Mouse (Mus musculus) CD4-positive, CD25-positive, alpha-beta regulatory T cell, adult 2 months (primary cell): ENCODE results near the gene Slc35b2.
A peak's percentile ranks its signal among the peaks of the same experiment; 100 is the strongest.

Experiments
- DNase-seq: peaks from one replicate; pipeline ENCODE4 v3.0.0-alpha.2; 2012; ENCODE audit warnings: low read depth, low spot score

Slc35b2 gene

DNA sequence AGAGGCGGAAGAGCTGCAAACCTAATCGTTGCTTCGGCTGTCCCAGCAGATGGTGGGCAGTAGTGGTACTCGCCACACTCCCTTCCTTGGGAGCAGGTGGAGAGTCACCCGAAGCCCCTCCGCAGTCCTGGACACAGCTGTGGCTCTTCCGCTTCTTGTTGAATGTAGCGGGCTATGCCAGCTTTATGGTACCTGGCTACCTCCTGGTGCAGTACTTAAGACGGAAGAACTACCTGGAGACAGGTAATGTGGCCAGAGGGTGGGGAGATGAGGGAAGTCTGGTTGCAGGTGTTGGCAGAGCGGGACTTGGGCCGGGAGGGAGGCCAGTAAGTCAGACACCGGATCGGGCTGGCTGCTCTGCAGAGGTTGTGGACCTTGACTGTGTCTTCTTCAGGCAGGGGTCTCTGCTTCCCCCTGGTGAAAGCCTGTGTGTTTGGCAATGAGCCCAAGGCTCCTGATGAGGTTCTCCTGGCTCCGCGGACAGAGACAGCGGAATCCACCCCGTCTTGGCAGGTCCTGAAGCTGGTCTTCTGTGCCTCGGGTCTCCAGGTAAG, 934 bp downstream of the Slc35b2 start:
- no peak for DNase-seq

- DNase-seq, result no peak
Observed at GRCm38 (mm10) chr17:45565103-45565502, 1.4 kb downstream of the Slc35b2 start.

DNA sequence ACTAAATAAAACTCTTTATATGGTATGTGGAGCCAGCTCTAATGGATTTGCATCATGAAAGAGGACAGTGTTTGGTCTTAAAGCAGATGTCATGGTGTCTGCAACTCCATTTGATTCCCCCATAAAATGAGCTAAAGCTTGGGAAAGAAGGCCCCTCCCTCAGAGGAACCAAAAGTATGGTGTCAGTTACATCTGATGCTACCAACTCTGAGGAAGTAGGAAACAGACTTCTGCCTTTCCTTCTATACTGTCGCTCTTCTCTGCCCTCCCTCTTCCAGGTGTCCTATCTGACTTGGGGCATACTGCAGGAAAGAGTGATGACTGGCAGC, 2.3 kb downstream of the Slc35b2 start:
- DNase-seq, result no peak

DNA sequence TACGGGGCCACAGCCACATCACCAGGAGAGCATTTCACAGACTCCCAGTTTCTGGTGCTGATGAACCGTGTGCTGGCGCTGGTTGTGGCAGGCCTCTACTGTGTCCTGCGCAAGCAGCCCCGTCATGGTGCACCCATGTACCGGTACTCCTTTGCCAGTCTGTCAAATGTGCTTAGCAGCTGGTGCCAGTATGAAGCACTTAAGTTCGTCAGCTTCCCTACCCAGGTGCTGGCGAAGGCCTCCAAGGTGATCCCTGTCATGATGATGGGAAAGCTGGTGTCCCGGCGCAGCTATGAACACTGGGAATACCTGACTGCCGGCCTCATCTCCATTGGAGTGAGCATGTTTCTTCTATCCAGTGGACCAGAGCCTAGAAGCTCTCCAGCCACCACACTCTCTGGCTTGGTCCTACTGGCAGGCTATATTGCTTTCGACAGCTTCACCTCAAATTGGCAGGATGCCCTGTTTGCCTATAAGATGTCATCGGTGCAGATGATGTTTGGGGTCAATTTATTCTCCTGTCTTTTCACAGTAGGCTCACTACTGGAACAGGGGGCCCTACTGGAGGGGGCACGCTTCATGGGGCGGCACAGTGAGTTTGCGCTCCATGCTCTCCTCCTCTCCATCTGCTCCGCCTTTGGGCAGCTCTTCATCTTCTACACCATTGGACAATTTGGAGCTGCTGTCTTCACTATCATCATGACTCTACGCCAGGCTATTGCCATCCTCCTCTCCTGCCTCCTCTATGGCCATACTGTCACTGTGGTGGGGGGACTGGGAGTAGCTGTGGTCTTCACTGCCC, 2.9 kb downstream of the Slc35b2 start:
- DNase-seq, result no peak

- no peak for DNase-seq
Observed at GRCm38 (mm10) chr17:45567162-45567601, 3.5 kb downstream of the Slc35b2 start.

DNA sequence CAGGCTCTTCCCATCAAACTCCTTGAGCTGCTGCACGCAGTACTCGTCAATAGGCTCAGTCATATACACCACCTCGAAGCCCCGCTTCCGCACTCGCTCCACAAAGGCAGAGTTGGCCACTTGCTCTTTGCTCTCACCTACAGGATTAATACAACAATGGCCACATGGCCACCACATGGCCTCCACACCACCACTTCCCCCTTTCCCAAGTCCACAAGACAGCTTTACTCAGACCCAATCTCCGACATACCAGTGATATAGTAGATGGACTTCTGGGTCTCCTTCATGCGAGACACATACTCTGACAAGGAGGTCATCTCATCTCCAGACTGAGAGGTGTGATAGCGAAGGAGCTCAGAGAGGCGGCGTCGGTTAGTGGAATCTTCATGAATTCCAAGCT, 5.3 kb downstream of the Slc35b2 start:
- peak; percentile 26 for DNase-seq

DNA sequence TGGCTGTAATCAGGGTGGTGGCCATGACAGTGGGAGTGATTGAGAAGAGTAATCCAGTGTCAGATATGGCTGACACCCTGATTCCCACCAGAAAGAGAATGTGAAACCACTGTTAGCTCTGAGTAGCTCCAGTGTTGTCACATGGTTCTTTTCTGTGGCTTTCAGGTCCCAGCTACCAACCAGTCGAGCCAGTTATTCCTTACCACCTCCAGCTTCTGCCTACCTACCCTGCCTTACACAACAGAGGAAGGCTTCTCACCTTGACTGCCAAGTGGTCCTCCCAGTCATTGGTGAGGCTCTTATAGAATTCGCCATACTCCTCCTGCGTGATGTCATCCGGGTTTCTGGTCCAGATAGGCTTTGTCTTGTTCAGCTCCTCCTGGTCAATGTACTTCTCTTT, 6.3 kb downstream of the Slc35b2 start:
- peak; percentile 42 for DNase-seq

- DNase-seq, result peak; percentile 86
Observed at GRCm38 (mm10) chr17:45572103-45573086, 8.7 kb downstream of the Slc35b2 start.

- DNase-seq, result peak; percentile 99
Observed at GRCm38 (mm10) chr17:45573087-45573779, 9.6 kb downstream of the Slc35b2 start, which contains the start of gene Hsp90ab1. Hsp90ab1 (minus strand) TSS chr17:45573271.

DNA sequence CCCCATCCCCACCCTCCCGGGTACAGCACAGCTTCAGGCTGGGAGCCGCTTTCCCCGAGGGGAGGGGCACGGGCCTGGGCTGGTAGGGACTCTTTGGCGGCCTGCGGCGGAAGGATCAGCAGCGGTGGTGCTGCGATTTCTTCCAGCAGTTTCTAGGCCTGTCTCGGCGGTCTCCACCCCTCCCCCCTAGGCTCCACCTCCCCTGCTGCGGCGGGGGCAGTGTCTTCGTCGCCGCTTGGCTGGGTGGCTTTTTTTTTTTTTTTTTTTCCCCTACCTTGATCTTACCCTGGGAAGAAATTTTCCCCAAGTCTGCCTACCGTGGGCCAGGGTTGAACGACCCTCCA, 10.1 kb downstream of the Slc35b2 start:
- peak; percentile 98 for DNase-seq

DNA sequence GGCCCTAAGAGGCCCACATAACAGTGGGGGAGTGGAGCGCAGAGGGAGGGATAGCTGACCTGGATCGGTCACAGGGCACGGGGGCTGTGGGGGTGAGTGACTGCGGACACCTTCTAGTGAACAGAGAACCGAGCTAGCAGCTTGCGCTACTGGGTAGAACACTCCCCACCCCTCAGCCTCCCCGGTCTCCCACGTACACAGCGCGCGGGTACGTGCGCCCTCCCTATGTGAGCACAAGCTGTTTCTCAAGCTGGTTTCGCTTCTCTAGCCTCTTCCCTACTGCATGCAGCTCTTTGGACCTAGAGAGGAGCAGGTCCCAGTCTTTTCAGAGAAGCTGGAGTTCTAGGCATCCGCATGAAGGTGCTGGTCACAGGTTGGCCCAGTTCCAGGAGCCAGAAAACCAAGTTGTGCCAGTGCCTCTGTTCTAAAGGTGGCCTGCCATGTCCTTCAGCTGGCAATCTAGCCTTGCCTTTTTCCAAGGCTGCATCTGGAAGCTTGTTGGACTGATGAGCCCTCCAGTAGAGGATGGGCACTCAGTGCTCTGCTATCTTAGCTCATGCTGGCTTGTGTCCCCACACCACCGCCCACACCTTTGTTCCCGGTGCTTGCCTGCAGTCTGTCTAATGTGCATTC, 10.6 kb downstream of the Slc35b2 start:
- DNase-seq, result peak; percentile 87

DNA sequence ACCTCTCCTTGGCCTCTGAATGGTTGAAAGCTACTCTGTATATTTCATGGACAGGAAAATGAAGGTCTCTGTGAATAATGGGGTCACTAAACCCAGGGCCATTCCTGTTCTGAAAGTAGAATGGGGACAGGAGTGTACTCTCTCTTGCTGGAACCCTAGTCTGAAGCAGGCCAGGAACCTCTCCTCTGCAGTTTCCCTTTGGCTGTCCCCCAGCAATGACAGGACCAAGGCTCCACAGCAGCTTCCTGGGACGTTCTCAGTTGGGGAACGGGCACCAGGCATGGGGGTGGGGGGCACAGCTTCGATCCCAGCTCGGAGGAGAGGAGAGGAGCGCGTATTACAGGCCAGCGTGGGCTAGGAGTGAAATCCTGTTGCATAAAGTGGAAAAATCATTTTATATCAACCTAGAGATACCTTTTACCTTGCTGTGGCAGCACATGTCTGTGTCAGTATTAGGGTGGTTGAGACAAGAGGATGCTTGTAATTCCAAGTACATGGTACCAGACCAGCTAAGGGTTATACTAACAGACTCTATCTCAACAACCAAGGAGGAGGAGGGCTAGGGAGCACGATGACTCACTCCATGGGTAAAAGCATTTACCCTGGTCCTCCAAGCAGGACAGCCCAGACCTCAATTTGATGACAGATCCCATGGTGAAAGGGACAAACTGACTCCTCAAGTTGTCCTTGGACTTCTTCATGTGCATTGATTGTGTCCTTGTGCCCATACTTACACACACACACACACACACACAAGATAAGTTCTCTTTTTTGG, 11.6 kb downstream of the Slc35b2 start:
- no peak for DNase-seq

GRCm38 (mm10) chr17:45578242-45578641, 14.6 kb downstream of the Slc35b2 start:
- DNase-seq, result no peak

GRCm38 (mm10) chr17:45578843-45579242, 15.2 kb downstream of the Slc35b2 start:
- DNase-seq, result peak; percentile 73

DNA sequence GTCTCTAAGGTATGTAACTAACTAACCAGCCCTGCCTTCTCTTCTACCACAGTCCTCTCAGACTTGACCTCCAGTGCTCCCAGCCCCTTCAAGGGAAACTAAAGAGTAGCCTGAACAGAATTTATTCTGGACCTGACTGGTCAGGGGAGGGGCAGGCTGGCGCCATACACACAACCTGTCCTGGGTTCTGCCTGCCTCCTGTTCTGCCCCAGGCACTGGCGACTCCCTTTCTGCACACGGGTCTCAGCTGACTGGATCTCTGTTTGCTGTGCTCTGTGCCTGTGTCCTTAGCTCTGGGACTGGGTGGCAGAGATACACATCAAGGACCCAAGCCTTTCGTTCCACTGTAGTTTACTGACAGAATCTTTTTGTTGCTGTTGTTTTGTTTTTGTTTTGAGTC, 15.9 kb downstream of the Slc35b2 start:
- no peak for DNase-seq

DNA sequence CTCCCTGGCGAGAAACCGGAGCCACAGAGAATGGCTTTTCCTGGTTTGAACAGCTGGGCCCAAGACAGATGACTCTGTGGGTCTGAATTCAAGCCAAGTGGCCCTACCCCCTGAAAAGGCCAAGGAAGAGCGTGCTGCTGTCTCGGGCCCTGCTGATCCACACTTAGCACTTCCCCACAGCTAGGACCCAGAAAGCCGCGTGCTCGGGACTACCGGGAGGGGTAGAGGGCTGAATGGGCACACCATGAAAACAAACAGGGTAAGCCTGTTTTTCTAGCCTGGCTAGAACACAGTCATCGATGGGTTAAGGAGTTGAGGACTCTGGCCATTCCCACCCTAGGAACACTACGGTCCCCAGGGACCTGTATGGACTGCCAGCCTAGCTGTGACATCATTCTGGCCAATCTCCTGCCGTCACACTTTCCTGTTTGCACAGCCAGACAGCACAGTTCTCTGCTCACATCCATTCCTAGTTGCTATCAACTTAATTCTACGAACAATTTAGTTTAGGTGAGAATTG, 17.3 kb downstream of the Slc35b2 start:
- DNase-seq, result no peak

- DNase-seq, result peak; percentile 90
Observed at GRCm38 (mm10) chr17:45581567-45581983, 17.9 kb downstream of the Slc35b2 start.

DNA sequence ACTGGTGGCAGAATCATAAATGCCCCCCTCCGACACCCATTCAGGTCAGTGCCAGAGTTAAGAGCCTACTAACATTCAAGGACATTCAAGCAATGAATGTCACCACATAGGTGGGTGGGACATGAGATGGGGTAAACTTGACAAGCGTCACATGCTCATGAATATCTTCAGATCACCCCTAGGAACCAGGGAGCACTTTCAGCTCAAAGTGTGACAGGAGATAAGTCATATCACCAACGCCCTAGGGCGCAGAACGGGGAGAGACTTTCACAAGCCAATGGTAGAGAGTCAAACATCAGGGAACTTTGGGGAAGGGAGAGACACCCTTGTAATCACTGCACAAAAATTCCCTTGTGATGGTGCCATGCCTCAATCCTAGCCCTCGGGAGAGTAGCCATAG, 18.5 kb downstream of the Slc35b2 start:
- no peak for DNase-seq

DNA sequence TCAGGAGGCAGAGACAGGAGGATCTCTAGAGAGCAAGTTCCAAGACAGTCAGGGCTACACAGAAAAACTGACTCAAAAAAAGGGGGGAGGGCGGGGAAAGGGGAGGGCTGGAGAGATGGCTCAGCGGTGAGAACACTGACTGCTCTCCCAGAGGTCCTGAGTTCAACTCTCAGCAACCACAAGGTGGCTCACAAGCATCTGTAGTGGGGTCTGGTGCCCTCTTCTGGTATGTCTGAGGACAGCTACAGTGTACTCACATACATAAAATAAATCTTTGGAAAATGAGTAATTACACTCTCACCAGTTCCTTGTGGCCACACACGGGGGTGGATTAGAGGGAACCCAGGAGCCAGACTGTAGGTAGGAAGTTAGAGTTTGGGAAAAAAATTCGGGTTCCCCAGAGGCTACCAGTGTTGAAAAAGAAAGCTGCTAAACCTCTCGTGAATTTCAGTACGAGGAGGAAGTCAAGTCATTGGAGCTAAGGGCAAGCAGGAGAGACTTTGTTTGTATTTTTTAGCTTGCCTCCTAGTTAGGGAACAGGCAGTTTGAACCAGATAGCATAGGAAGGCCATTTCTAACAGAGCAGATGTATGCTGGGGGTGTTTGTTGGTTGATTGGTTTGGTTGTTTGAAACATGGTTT, 19.2 kb downstream of the Slc35b2 start:
- DNase-seq, result peak; percentile 76
